Mouse (Mus musculus) limb, embryonic 13.5 days (tissue): ENCODE results near the gene Ifitm2. TPM values are rescaled to one million over a fixed set of nuclear protein-coding genes. Genes with fewer than 3 reads are reported as not detected.

Experiments
- ATAC-seq: fragments of 200-750 bp; cut with Nextera tagmentation; 2 replicates; pipeline ENCODE4 v1.8.0; 2017; ENCODE audit warnings: low read depth, moderate number of reproducible peaks, moderate TSS enrichment; ENCODE audit not compliant: low FRiP score
- H3K27ac ChIP-seq: fragments of 300-500 bp; sonication (generic); 2 replicates; pipeline ENCODE4 v1.5.1; 2015; ENCODE audit warnings: inconsistent platforms, mild to moderate bottlenecking, moderate library complexity
- H3K27me3 ChIP-seq: fragments of 300-500 bp; sonication (generic); 2 replicates; pipeline ENCODE4 v1.6.1; 2015; ENCODE audit warnings: mild to moderate bottlenecking, inconsistent platforms
- H3K36me3 ChIP-seq: fragments of 300-500 bp; sonication (generic); 2 replicates; pipeline ENCODE4 v1.6.1; 2015; ENCODE audit warnings: inconsistent platforms, mild to moderate bottlenecking, moderate library complexity
- H3K4me1 ChIP-seq: fragments of 300-500 bp; sonication (generic); 2 replicates; pipeline ENCODE4 v1.6.1; 2015; ENCODE audit warnings: inconsistent platforms
- H3K4me2 ChIP-seq: fragments of 300-500 bp; sonication (generic); replicated peaks from 2 replicates; pipeline ENCODE4 v1.6.1; 2015; ENCODE audit warnings: inconsistent platforms, mild to moderate bottlenecking, moderate library complexity
- H3K4me3 ChIP-seq: fragments of 300-500 bp; sonication (generic); 2 replicates; pipeline ENCODE4 v1.5.1; 2015; ENCODE audit warnings: moderate library complexity, mild to moderate bottlenecking, inconsistent platforms
- H3K9ac ChIP-seq: fragments of 300-500 bp; sonication (generic); 2 replicates; pipeline ENCODE4 v1.6.1; 2015; ENCODE audit warnings: mild to moderate bottlenecking, inconsistent platforms
- H3K9me3 ChIP-seq: fragments of 300-500 bp; sonication (generic); 2 replicates; pipeline ENCODE4 v1.6.1; 2016; ENCODE audit warnings: inconsistent platforms
- WGBS: fragments of 180-500 bp; shearing (Covaris S2); methylation state at CpG from one replicate; pipeline ENCODE4 v1.1.7; 2015; 5-methylcytosine and 5-hydroxymethylcytosine counted together
- polyA plus RNA-seq: library from polyadenylated mRNA; unstranded; fragments of >200 nt; fragmentation: Nextera tagmentation; extraction: Ambion mirVana; gene quantifications from 2 replicates; pipeline ENCODE4 v1.2.1, GENCODE M21; 2015

The Ifitm2 gene
- polyA plus RNA-seq, 1 experiment from 2014 or later, result 1,181 TPM

- 0 out of 2 replicates have a peak, but pooled peaks have one; percentile 18 for ATAC-seq
- 67% methylated on average over 16 of the region's 16 CpGs for WGBS
- Histone ChIP-seq H3K9me3 (no peaks in the 10 kb centered on the region), H3K27ac (peak within 1 kb of the TSS; percentile 55; the same call in 1 of the 2 replicates), H3K9ac (peak within 1 kb of the TSS; percentile 51), H3K4me3 (0 out of 2 replicates have a peak within 1 kb of the TSS, but pooled peaks have one; percentile 1), H3K36me3 (peaks cover 70% of the 10 kb centered on the region), H3K4me2 (peak within 1 kb of the TSS; percentile 38), H3K27me3 (no peaks in the 10 kb centered on the region), H3K4me1 (peaks cover 50% of the 10 kb centered on the region)
Measured at GRCm38 (mm10) chr7:140949824-140950530, 5.8 kb downstream of the Ifitm2 start, which contains the start of gene Ifitm5. Ifitm5 (minus strand) TSS chr7:140950291.

DNA sequence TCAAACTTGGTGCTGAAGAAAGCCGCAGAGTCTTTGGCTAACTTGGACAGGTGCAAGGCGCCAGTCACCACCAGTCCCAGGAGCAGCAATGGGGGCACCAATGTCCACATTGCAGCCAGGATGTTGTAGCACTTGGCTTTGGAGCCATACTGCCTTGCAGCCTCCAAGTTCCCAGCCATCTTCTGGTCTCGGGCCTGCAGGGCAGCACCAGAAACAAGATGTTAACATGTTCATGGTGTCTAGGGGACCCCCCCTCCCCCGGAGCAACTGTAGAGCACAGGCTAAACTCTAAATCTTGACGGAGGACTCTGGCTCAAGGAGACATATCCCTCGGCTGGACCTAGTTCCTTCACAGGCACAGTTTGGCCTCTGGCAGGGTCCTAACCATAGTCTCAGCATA, 6.5 kb downstream of the Ifitm2 start:
- peaks cover 77% of the 10 kb centered on the region for H3K36me3 ChIP-seq
- H3K27ac ChIP-seq, result no peak overlapping the region; the same call in 1 of the 2 replicates
- H3K9me3 ChIP-seq, result no peaks in the 10 kb centered on the region
- peaks cover 46% of the 10 kb centered on the region for H3K4me1 ChIP-seq
- H3K4me2 ChIP-seq, result no peak overlapping the region
- no peak overlapping the region for H3K4me3 ChIP-seq
- WGBS, result 82% methylated on average over 6 of the region's 6 CpGs
- ATAC-seq, result no peak
- H3K9ac ChIP-seq, result no peak overlapping the region
- H3K27me3 ChIP-seq, result no peaks in the 10 kb centered on the region

DNA sequence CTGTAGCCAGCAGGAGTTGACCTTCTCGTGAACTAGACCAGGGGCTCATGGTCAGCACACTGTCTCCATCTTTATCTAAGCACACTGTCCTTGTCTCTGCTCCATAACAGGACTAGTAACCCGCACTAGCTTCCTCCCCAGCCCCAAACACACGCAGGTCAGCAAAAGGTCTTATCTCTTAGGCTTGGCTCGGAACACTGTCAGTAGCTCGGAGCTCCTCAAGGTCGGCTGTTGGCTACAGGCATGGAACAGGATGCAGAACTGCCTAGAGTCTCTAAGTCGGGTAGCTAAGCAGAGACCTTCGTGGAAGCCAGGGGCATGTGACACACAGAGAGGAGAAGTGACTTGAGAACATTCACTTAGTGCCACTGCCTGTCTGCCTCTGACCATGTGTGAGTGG, 7.6 kb downstream of the Ifitm2 start:
- H3K9ac ChIP-seq, result no peak overlapping the region
- 92% methylated on average over 8 of the region's 8 CpGs for WGBS
- H3K4me1 ChIP-seq, result peaks cover 38% of the 10 kb centered on the region
- no peak overlapping the region for H3K4me3 ChIP-seq
- no peak for ATAC-seq
- H3K4me2 ChIP-seq, result no peak overlapping the region
- H3K27me3 ChIP-seq, result no peaks in the 10 kb centered on the region
- H3K27ac ChIP-seq, result no peak overlapping the region
- H3K9me3 ChIP-seq, result no peaks in the 10 kb centered on the region
- H3K36me3 ChIP-seq, result peaks cover 82% of the 10 kb centered on the region

GRCm38 (mm10) chr7:140946980-140947379, 8.8 kb downstream of the Ifitm2 start:
- Histone ChIP-seq H3K4me3 (no peak overlapping the region), H3K27ac (no peak overlapping the region), H3K9ac (no peak overlapping the region), H3K27me3 (no peaks in the 10 kb centered on the region), H3K4me1 (peaks cover 38% of the 10 kb centered on the region), H3K36me3 (peaks cover 75% of the 10 kb centered on the region), H3K4me2 (no peak overlapping the region), H3K9me3 (no peaks in the 10 kb centered on the region)
- ATAC-seq, result no peak
- WGBS, result 57% methylated on average over 7 of the region's 7 CpGs

DNA sequence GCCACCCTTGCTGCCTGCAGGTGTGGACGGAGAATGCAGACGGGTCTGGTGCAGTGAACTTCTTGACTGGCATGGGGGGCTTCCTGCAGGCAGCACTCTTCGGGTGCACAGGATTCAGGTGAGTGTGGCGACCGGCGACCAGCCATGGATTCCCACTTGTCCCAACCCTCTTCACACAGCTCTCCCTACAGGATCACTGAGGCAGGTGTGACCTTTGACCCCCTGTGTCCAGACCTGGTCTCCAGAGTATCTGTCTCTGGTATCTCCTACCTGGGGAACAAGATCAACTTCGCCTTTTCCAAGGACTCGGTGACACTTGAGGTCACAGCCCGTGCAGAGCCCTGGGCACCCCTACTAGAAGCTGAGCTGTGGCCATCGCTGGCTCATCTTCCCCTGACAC, 9.5 kb downstream of the Ifitm2 start:
- Histone ChIP-seq H3K4me2 (no peak overlapping the region), H3K9ac (no peak overlapping the region), H3K27ac (no peak overlapping the region), H3K36me3 (peaks cover 75% of the 10 kb centered on the region), H3K4me3 (no peak overlapping the region), H3K27me3 (no peaks in the 10 kb centered on the region), H3K4me1 (peaks cover 33% of the 10 kb centered on the region), H3K9me3 (no peaks in the 10 kb centered on the region)
- ATAC-seq, result no peak
- 90% methylated on average over 10 of the region's 10 CpGs for WGBS

- H3K4me1 ChIP-seq, result peaks cover 32% of the 10 kb centered on the region
- no peak overlapping the region for H3K9ac ChIP-seq
- no peaks in the 10 kb centered on the region for H3K27me3 ChIP-seq
- no peak for ATAC-seq
- WGBS, result 89% methylated on average over 5 of the region's 5 CpGs
- H3K27ac ChIP-seq, result no peak overlapping the region
- peaks cover 70% of the 10 kb centered on the region for H3K36me3 ChIP-seq
- no peak overlapping the region for H3K4me3 ChIP-seq
- no peaks in the 10 kb centered on the region for H3K9me3 ChIP-seq
- H3K4me2 ChIP-seq, result no peak overlapping the region
Measured at GRCm38 (mm10) chr7:140945247-140945646, 10.5 kb downstream of the Ifitm2 start.

DNA sequence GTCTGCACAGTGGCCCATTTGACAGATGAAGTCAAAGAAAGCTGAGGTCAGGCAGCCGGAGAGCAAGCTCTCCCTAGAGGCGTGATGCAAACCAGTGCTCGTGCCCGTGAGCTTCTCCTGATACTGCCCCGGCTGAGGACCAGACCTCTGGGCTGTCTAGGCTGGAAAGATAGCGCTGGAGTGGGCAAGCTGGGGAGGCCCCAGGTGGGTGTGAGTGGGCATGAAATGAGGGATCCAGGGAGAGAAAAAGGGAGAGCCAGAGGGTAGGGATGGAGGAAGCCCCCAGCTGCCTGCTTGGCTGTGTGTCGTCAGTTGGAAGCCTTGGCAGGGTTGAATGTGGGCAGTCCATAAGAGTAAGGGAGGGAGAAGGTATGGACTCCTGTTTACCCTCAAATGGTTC, 11.6 kb downstream of the Ifitm2 start:
- H3K36me3 ChIP-seq, result peaks cover 60% of the 10 kb centered on the region
- H3K9ac ChIP-seq, result no peak overlapping the region
- no peaks in the 10 kb centered on the region for H3K9me3 ChIP-seq
- peaks cover 37% of the 10 kb centered on the region for H3K4me1 ChIP-seq
- WGBS, result 89% methylated on average over 7 of the region's 7 CpGs
- no peak overlapping the region for H3K27ac ChIP-seq
- no peak overlapping the region for H3K4me2 ChIP-seq
- H3K27me3 ChIP-seq, result no peaks in the 10 kb centered on the region
- ATAC-seq, result no peak
- H3K4me3 ChIP-seq, result no peak overlapping the region

DNA sequence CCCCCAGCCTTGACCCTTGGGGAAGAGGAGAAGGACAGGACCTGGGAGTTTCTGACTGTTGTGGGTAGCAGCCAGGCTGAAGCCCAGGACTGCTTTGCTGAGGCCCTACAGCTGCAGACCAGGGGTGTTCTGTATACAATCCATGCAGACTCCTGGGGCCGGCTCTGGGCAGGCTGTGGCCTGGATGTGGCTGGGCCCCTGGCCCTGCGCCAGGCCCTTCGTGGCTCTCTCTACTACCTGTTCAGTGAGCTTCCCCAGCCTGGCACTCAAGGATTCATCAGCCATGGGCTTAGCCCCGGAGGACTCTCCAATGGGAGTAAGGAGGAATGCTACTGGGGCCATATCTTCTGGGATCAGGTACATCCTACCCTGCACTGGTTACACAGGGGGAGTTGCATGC, 12.4 kb downstream of the Ifitm2 start:
- H3K4me3 ChIP-seq, result no peak overlapping the region
- no peak for ATAC-seq
- H3K4me1 ChIP-seq, result peaks cover 42% of the 10 kb centered on the region
- no peak overlapping the region for H3K9ac ChIP-seq
- peaks cover 51% of the 10 kb centered on the region for H3K36me3 ChIP-seq
- H3K27me3 ChIP-seq, result no peaks in the 10 kb centered on the region
- H3K9me3 ChIP-seq, result no peaks in the 10 kb centered on the region
- H3K4me2 ChIP-seq, result no peak overlapping the region
- H3K27ac ChIP-seq, result peak overlapping the region; percentile 86; the same call in 1 of the 2 replicates
- 79% methylated on average over 4 of the region's 4 CpGs for WGBS

DNA sequence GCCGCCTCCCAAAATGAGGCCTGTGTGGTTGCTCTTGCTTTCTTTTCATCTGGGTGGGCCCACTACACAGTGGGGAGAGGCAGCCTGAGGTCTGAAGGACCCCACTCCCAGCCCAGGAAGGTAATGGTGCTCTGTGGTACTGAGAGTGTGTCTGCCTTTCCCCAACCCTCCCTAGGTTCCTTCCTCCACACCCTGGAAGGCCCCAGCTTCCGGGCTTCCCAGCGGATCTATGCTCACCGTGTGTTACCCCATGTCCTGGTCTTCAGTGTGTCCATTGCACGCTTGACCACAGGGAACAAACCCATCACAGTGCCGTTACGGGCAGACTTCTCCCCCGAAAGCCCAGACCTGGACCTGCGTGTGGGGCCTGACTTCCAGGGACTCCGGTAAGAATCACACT, 13.0 kb downstream of the Ifitm2 start:
- Histone ChIP-seq H3K27me3 (no peaks in the 10 kb centered on the region), H3K4me3 (no peak overlapping the region), H3K27ac (peak overlapping the region; percentile 86; the same call in 1 of the 2 replicates), H3K4me1 (peaks cover 42% of the 10 kb centered on the region), H3K9me3 (no peaks in the 10 kb centered on the region), H3K9ac (peak overlapping the region; percentile 78), H3K36me3 (peaks cover 46% of the 10 kb centered on the region), H3K4me2 (peak overlapping the region; percentile 80)
- 85% methylated on average over 10 of the region's 10 CpGs for WGBS
- no peak for ATAC-seq

GRCm38 (mm10) chr7:140942341-140942740, 13.4 kb downstream of the Ifitm2 start:
- H3K27me3 ChIP-seq, result no peaks in the 10 kb centered on the region

DNA sequence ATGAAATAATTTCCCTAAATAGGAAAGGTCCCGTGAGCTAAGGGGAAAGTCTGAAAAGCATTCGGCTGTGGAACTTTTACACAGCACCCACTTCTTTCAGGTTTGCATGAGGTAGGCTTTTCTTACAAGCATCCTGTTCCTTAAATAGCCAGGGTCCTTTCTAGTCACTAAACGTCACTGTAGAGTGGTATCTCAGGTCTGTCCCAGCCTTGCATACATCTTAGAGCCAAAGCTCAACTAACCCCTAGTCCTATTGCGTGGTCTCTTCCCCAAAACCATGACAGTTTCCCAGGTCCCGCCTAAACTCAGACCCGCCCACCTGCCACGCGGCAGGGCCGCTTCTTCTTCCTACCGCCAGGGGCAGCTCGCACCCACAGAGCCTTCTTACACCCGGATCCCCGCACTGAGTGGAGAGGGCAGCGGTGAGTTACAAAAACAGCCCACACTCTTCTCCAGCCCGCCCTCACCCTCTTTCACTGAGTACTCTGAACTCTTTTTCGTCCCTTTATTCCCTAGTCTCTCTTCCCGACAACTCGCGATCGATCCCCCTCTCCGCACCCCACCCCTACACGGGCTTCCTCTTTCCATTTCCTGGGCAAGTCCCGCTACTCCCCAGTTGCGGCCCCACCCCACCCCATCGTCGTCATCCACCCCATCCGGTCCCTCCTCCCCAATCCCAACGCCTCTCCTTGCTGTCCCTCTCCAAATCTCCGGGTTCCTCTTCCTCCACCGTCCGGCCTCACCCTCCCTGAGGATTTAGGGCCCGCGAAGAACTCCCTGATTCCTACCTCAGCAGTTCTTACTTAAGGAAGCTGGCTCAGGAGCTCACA, 14.3 kb downstream of the Ifitm2 start, which contains the start of gene Pgghg:
Gene Pgghg, plus strand, starts transcription at position 170 of the 830 bp plus-strand sequence.
- ATAC-seq, result peak; percentile 90
- H3K27me3 ChIP-seq, result peaks cover under 1% of the 10 kb centered on the region; the same call in 1 of the 2 replicates
- H3K27ac ChIP-seq, result peak within 1 kb of the TSS; percentile 86
- peak within 1 kb of the TSS; percentile 78 for H3K9ac ChIP-seq
- H3K4me3 ChIP-seq, result peak within 1 kb of the TSS; percentile 61
- WGBS, result 3% methylated on average over 33 of the region's 33 CpGs
- no peaks in the 10 kb centered on the region for H3K9me3 ChIP-seq
- H3K36me3 ChIP-seq, result peaks cover 32% of the 10 kb centered on the region
- peak within 1 kb of the TSS; percentile 80 for H3K4me2 ChIP-seq
- H3K4me1 ChIP-seq, result peaks cover 42% of the 10 kb centered on the region

More at GRCm38 (mm10) chr7:140942341-140942740, 13.4 kb downstream of the Ifitm2 start:
- ATAC-seq, result no peak
- WGBS, result 49% methylated on average over 9 of the region's 9 CpGs
- H3K9ac ChIP-seq, result peak overlapping the region; percentile 78
- H3K4me2 ChIP-seq, result peak overlapping the region; percentile 80
- H3K36me3 ChIP-seq, result peaks cover 41% of the 10 kb centered on the region
- H3K4me3 ChIP-seq, result peak overlapping the region; percentile 61
- H3K4me1 ChIP-seq, result peaks cover 42% of the 10 kb centered on the region
- peak overlapping the region; percentile 86 for H3K27ac ChIP-seq
- no peaks in the 10 kb centered on the region for H3K9me3 ChIP-seq

GRCm38 (mm10) chr7:140939669-140940171, 16.1 kb downstream of the Ifitm2 start:
- WGBS, result 2% methylated on average over 8 of the region's 8 CpGs
- Histone ChIP-seq H3K27ac (peak overlapping the region; percentile 71; the same call in 1 of the 2 replicates), H3K4me3 (no peak overlapping the region), H3K9ac (peak overlapping the region; percentile 52), H3K27me3 (peaks cover 9% of the 10 kb centered on the region; the same call in 1 of the 2 replicates), H3K36me3 (peaks cover 15% of the 10 kb centered on the region), H3K4me2 (peak overlapping the region; percentile 51), H3K4me1 (peaks cover 42% of the 10 kb centered on the region), H3K9me3 (no peaks in the 10 kb centered on the region)
- ATAC-seq, result peak; percentile 22; the same call in 1 of the 2 replicates
